Mouse (Mus musculus) urinary bladder, postnatal 25 days (tissue): ENCODE data around the gene Hectd4.
A peak's percentile ranks its signal among the peaks of the same experiment; 100 is the strongest.

Experiments used
- DNase-seq: peaks from one replicate; pipeline ENCODE4 v3.0.0; 2022; ENCODE audit warnings: low spot score

Hectd4 gene

GRCm38 (mm10) chr5:121397187-121398145 lies 177.4 kb downstream of the Hectd4 start, which contains the start of gene Naa25:
Naa25 (plus strand) TSS chr5:121397936.
- DNase-seq: peak; percentile 95

- no peak for DNase-seq
These were observed 178.3 kb downstream of the Hectd4 start for GRCm38 (mm10) chr5:121398146-121398964.

- no peak for DNase-seq
These were observed 179.0 kb downstream of the Hectd4 start for GRCm38 (mm10) chr5:121398965-121399462.

- no peak for DNase-seq
These were observed 179.5 kb downstream of the Hectd4 start for GRCm38 (mm10) chr5:121399540-121399939.

GRCm38 (mm10) chr5:121400064-121400463 lies 180.0 kb downstream of the Hectd4 start:
- DNase-seq: no peak

- DNase-seq: no peak
These were observed 180.8 kb downstream of the Hectd4 start for GRCm38 (mm10) chr5:121400849-121401248.

- DNase-seq: no peak
These were observed 187.8 kb downstream of the Hectd4 start for GRCm38 (mm10) chr5:121407856-121408255.

- no peak for DNase-seq
These were observed 191.0 kb downstream of the Hectd4 start for GRCm38 (mm10) chr5:121410975-121411374.
